Mouse (Mus musculus) stomach, embryonic 15.5 days (tissue): ENCODE results near the gene Lhx2. TPM values are rescaled to one million over a fixed set of nuclear protein-coding genes. Genes with fewer than 3 reads are reported as not detected.

Source experiments
- ATAC-seq: fragments of 200-750 bp; cut with Nextera tagmentation; 2 replicates; pipeline ENCODE4 v1.8.0; 2017; ENCODE audit warnings: low read depth, moderate number of reproducible peaks, moderate TSS enrichment; ENCODE audit not compliant: insufficient read depth, low FRiP score
- H3K27ac ChIP-seq: fragments of 300-500 bp; sonication (generic); 2 replicates; pipeline ENCODE4 v1.5.1; 2015; ENCODE audit warnings: mild to moderate bottlenecking, inconsistent platforms
- H3K27me3 ChIP-seq: fragments of 300-500 bp; sonication (generic); replicated peaks from 2 replicates; pipeline ENCODE4 v1.6.1; 2015; ENCODE audit warnings: inconsistent platforms
- H3K36me3 ChIP-seq: fragments of 300-500 bp; sonication (generic); 2 replicates; pipeline ENCODE4 v1.6.1; 2015; ENCODE audit warnings: inconsistent platforms
- H3K4me1 ChIP-seq: fragments of 300-500 bp; sonication (generic); 2 replicates; pipeline ENCODE4 v1.6.1; 2015; ENCODE audit warnings: inconsistent platforms
- H3K4me2 ChIP-seq: fragments of 300-500 bp; sonication (generic); 2 replicates; pipeline ENCODE4 v1.6.1; 2015; ENCODE audit warnings: mild to moderate bottlenecking, inconsistent platforms
- H3K4me3 ChIP-seq: fragments of 300-500 bp; sonication (generic); replicated peaks from 2 replicates; pipeline ENCODE4 v1.5.1; 2015; ENCODE audit warnings: inconsistent platforms
- H3K9ac ChIP-seq: fragments of 300-500 bp; sonication (generic); 2 replicates; pipeline ENCODE4 v1.6.1; 2015; ENCODE audit warnings: inconsistent platforms
- H3K9me3 ChIP-seq: fragments of 300-500 bp; sonication (generic); 2 replicates; pipeline ENCODE4 v1.6.1; 2016; ENCODE audit warnings: inconsistent platforms
- WGBS: fragments of 180-500 bp; shearing (Covaris S2); methylation state at CpG from one replicate; pipeline ENCODE4 v1.1.7; 2015; 5-methylcytosine and 5-hydroxymethylcytosine counted together
- polyA plus RNA-seq: library from polyadenylated mRNA; unstranded; fragments of >200 nt; fragmentation: Nextera tagmentation; extraction: Ambion mirVana; gene quantifications from 2 replicates; pipeline ENCODE4 v1.2.1, GENCODE M21; 2015

Lhx2 gene
- polyA plus RNA-seq, 1 experiment from 2014 or later: 0.41 TPM

GRCm38 (mm10) chr2:38375606-38376304 lies 36.7 kb downstream of the Lhx2 start:
- peak; percentile 12; the same call in 1 of the 2 replicates for ATAC-seq
- 3% methylated on average over 20 of the region's 20 CpGs for WGBS

GRCm38 (mm10) chr2:38377254-38377653 lies 38.2 kb downstream of the Lhx2 start:
- no peak for ATAC-seq
- Histone ChIP-seq H3K9me3 (no peaks in the 10 kb centered on the region), H3K27me3 (peaks cover 46% of the 10 kb centered on the region), H3K36me3 (no peaks in the 10 kb centered on the region), H3K4me1 (0 out of 2 replicates have a peak, but pooled peaks cover 2% of the 10 kb centered on the region), H3K9ac (no peak overlapping the region), H3K27ac (no peak overlapping the region), H3K4me3 (no peak overlapping the region), H3K4me2 (no peak overlapping the region)
- WGBS: 84% methylated on average over 7 of the region's 7 CpGs

More at GRCm38 (mm10) chr2:38375606-38376304, 36.7 kb downstream of the Lhx2 start:
- no peak overlapping the region for H3K27ac ChIP-seq
- no peak overlapping the region for H3K4me3 ChIP-seq
- no peaks in the 10 kb centered on the region for H3K9me3 ChIP-seq
- H3K4me1 ChIP-seq: 0 out of 2 replicates have a peak, but pooled peaks cover 2% of the 10 kb centered on the region
- H3K27me3 ChIP-seq: peaks cover 51% of the 10 kb centered on the region
- no peaks in the 10 kb centered on the region for H3K36me3 ChIP-seq
- H3K4me2 ChIP-seq: peak overlapping the region; percentile 35; the same call in 1 of the 2 replicates
- H3K9ac ChIP-seq: no peak overlapping the region

- 15% methylated on average over 5 of the region's 5 CpGs for WGBS
- Histone ChIP-seq H3K27me3 (peaks cover 45% of the 10 kb centered on the region), H3K9ac (no peak overlapping the region), H3K4me1 (0 out of 2 replicates have a peak, but pooled peaks cover 2% of the 10 kb centered on the region), H3K9me3 (no peaks in the 10 kb centered on the region), H3K27ac (no peak overlapping the region), H3K4me2 (no peak overlapping the region), H3K4me3 (no peak overlapping the region), H3K36me3 (no peaks in the 10 kb centered on the region)
- ATAC-seq: no peak
Observed at GRCm38 (mm10) chr2:38378346-38378745, 39.3 kb downstream of the Lhx2 start.

- peaks cover 40% of the 10 kb centered on the region for H3K27me3 ChIP-seq
- 0 out of 2 replicates have a peak, but pooled peaks cover 2% of the 10 kb centered on the region for H3K4me1 ChIP-seq
Observed at GRCm38 (mm10) chr2:38378849-38379545, 39.9 kb downstream of the Lhx2 start.

GRCm38 (mm10) chr2:38379546-38379870 lies 40.4 kb downstream of the Lhx2 start:
- Histone ChIP-seq H3K4me2 (no peak overlapping the region), H3K27me3 (peaks cover 35% of the 10 kb centered on the region), H3K4me1 (0 out of 2 replicates have a peak, but pooled peaks cover 2% of the 10 kb centered on the region), H3K4me3 (no peak overlapping the region), H3K36me3 (no peaks in the 10 kb centered on the region), H3K9me3 (no peaks in the 10 kb centered on the region), H3K27ac (no peak overlapping the region), H3K9ac (no peak overlapping the region)
- ATAC-seq: no peak
- WGBS: 5% methylated on average over 4 of the region's 4 CpGs

More at GRCm38 (mm10) chr2:38378849-38379545, 39.9 kb downstream of the Lhx2 start:
- Histone ChIP-seq H3K36me3 (no peaks in the 10 kb centered on the region), H3K9ac (no peak overlapping the region), H3K4me3 (no peak overlapping the region), H3K4me2 (peak overlapping the region; percentile 19; the same call in 1 of the 2 replicates), H3K27ac (no peak overlapping the region), H3K9me3 (no peaks in the 10 kb centered on the region)
- WGBS: 6% methylated on average over 29 of the region's 29 CpGs
- ATAC-seq: no peak

- no peak overlapping the region for H3K4me2 ChIP-seq
- H3K9ac ChIP-seq: no peak overlapping the region
- no peaks in the 10 kb centered on the region for H3K36me3 ChIP-seq
- ATAC-seq: no peak
- H3K4me3 ChIP-seq: no peak overlapping the region
- 0 out of 2 replicates have a peak, but pooled peaks cover 2% of the 10 kb centered on the region for H3K4me1 ChIP-seq
- no peaks in the 10 kb centered on the region for H3K9me3 ChIP-seq
- WGBS: 36% methylated on average over 10 of the region's 10 CpGs
- peaks cover 29% of the 10 kb centered on the region for H3K27me3 ChIP-seq
- H3K27ac ChIP-seq: no peak overlapping the region
Observed at GRCm38 (mm10) chr2:38380136-38381083, 41.3 kb downstream of the Lhx2 start.

GRCm38 (mm10) chr2:38387568-38388262 lies 48.6 kb downstream of the Lhx2 start:
- Histone ChIP-seq H3K4me1 (no peaks in the 10 kb centered on the region), H3K36me3 (no peaks in the 10 kb centered on the region), H3K27me3 (no peaks in the 10 kb centered on the region), H3K9me3 (no peaks in the 10 kb centered on the region), H3K27ac (no peak overlapping the region), H3K4me2 (no peak overlapping the region), H3K4me3 (no peak overlapping the region), H3K9ac (no peak overlapping the region)
- no peak for ATAC-seq
- 77% methylated on average over 10 of the region's 10 CpGs for WGBS

GRCm38 (mm10) chr2:38394977-38395868 lies 56.1 kb downstream of the Lhx2 start:
- 65% methylated on average over 17 of the region's 17 CpGs for WGBS

GRCm38 (mm10) chr2:38395869-38396236 lies 56.8 kb downstream of the Lhx2 start:
- H3K9me3 ChIP-seq: no peaks in the 10 kb centered on the region
- no peaks in the 10 kb centered on the region for H3K36me3 ChIP-seq
- no peaks in the 10 kb centered on the region for H3K27me3 ChIP-seq
- no peak overlapping the region for H3K4me2 ChIP-seq
- H3K27ac ChIP-seq: no peak overlapping the region
- no peak overlapping the region for H3K4me3 ChIP-seq
- H3K9ac ChIP-seq: no peak overlapping the region
- H3K4me1 ChIP-seq: no peaks in the 10 kb centered on the region
- ATAC-seq: no peak

More at GRCm38 (mm10) chr2:38394977-38395868, 56.1 kb downstream of the Lhx2 start:
- Histone ChIP-seq H3K4me3 (no peak overlapping the region), H3K27me3 (no peaks in the 10 kb centered on the region), H3K9me3 (no peaks in the 10 kb centered on the region), H3K4me2 (no peak overlapping the region), H3K9ac (no peak overlapping the region), H3K27ac (no peak overlapping the region), H3K36me3 (no peaks in the 10 kb centered on the region), H3K4me1 (no peaks in the 10 kb centered on the region)
- ATAC-seq: no peak

- Histone ChIP-seq H3K9ac (no peak overlapping the region), H3K4me3 (no peak overlapping the region), H3K36me3 (no peaks in the 10 kb centered on the region), H3K4me1 (no peaks in the 10 kb centered on the region), H3K27ac (no peak overlapping the region), H3K4me2 (no peak overlapping the region), H3K9me3 (no peaks in the 10 kb centered on the region), H3K27me3 (no peaks in the 10 kb centered on the region)
- WGBS: 62% methylated on average over 7 of the region's 7 CpGs
- ATAC-seq: no peak
Observed at GRCm38 (mm10) chr2:38397306-38397705, 58.2 kb downstream of the Lhx2 start.
